Mouse (Mus musculus): Measurements from ENCODE around the gene Ihh.
A peak's percentile ranks its signal among the peaks of the same experiment; 100 is the strongest.

Ihh gene

DNA sequence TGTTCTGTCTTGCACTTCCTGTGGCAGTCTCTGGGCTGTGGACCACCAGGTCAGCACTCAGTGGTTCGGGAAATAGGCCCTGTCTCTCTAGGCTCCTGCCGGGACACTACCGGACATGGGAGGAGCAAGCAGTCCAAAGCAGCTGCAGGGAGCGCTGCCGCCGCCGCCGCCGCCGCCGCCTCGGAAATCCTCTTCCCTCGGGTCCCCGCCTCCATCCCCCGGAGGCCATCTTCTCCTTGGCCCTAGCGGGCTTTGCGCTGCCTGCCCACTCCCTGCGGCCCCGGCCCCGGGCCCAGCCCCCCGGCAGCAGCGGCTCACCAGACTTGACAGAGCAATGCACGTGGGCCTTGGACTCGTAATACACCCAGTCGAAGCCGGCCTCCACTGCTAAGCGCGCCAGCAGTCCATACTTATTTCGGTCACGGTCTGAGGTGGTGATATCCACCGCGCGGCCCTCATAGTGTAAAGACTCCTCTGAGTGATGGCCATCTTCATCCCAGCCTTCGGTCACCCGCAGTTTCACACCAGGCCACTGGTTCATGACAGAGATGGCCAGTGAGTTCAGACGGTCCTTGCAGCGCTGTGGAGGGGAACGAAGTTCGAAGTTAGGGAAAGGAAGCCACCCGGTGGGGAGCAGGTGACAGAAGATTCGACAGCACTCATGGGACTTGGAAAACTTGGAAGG, 3.3 kb downstream of the Ihh start:
- DNase-seq (ENCODE audit: low read depth, low spot score), result no peak

DNA sequence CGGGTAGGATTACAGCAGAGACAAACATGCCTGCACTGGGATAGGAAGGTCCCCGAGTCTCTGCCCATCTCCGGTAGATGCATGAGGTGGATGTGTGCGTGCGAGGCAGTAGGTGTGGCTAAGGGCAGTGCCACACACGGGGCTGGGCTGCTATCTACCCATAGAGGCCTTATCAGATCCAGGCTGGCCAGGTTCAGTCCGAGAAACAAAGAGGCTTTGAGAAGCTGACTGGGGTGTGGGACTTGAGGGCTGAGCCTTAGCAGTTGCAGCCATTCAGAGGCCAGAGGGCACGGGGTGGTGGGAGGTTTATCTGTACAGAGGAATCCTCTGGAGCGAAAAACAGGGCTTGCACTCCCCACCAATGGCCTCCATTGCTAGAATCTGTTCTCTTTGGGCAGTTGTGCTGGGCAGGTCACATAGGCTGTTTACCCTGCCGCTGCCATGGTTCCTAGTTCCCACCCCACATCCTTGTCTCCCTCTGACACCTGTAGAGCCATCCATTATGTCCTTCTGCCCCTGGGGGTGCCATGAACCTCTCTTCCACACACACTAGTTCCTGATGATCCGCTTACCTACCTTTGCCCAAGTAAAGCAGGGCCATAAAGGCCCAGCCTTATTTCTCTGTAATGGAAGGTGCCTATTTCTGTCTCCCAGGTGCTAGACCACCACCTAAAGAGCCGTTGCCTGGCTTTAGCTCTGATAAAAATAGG, 9.7 kb downstream of the Ihh start:
- DNase-seq (ENCODE audit: low read depth, low spot score), result no peak

DNA sequence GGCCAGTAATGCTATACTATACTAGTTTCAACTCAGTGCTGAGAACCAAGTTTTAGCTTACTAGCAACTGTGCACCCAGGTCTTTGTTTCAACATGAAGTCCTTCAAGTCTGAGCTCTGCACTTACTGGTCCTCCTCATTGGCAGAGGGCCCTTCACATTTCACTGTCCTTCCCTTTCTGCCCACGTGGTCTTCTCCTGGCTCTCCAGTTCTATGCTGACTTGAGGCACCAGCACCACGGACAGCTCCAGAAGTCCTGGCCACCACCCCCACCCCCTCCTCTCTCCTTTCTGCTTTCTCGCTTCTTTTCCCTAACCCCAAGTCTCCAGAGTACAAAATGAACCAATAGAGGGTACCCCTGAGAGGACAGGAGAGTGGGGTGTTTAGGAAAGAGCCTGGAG, 11.7 kb downstream of the Ihh start:
- peak; percentile 40 for DNase-seq (ENCODE audit: low read depth, low spot score)

DNA sequence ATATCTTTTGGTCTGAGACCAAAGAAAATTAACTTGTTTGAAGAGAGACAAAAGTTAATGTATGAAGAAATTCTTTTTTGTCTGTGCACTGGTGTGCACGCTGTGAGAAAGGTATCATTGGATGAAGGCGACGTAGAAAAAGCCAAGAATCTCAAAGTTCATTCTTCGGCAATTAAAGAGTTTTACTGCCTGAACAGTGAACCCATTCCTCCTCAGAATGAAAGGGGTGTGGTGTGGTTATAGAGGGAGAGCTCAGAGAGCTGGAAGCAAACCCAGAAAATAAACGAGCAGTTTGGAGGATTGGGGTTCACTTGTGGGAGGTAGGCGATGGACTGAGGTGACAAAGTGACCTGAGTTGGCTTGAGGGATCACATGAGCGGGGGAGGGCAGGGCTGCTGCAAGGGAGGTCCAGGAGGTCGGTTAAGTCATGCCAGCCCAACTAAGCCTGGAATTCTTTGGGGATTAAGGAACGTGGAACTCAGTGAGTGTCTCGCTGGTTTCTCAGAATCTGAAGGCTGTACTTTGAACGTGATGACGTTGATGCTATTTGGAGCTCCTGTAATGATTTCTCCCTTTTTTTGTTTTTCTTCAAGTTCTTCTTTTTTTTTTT, 15.1 kb downstream of the Ihh start:
- DNase-seq (ENCODE audit: low read depth, low spot score), result no peak

DNA sequence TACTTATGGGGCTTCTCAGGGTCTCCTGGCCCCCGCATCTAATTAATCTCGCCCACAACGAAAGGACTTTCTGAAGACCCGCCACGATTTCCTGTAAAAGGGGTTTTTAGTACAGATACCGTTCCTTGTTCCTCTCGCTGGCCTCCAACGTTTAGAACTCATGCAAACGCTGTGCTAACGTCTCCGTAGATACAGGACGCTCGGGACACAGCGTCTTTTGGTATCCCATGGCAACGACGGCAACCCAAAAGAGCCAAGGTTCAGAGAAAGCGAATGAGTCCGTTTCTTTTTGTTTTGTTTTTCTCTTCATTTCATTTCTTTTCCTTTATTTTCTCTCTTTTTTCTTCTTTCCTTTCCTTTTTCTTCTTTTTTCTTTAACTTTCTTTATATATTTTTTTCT, 16.1 kb downstream of the Ihh start, which contains the start of gene Cfap65:
TSS of gene Cfap65 (minus strand) at position 198 of the 400 bp plus-strand sequence.
- peak; percentile 37 for DNase-seq (ENCODE audit: low read depth, low spot score)

DNA sequence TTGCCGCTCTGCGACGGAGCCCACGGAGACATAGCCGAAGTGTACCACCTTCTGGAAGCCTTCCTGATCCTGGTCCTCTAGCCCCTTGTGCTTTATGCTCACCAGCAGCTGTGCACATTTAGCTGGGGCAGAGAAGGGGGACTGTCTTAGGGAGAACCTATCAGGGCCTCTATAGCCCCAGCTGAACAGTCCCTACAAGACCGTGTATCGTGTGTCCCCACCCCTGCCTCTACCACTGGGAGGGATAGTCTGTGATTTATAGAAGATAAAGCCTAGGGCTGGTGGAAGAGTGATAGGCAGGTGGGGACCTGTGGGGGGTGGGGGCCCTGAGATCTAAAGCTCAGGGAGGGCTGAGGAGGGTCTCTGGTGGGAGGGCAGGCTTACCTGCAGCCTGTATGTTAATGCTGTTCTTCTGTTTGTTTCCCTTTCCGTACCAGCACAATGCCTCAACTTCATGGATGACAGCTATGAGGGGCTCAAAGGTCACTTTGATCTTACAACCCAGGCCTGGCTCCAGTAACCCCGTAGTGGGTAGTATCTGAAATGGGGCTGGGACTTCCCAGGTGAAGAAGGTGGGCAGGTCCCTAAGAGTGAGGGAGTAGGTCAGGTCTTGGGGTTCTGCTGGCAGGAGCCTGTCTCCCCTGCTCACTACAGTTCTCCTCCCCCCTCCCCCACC, 23.7 kb downstream of the Ihh start:
- no peak for DNase-seq (ENCODE audit: low read depth, low spot score)

DNA sequence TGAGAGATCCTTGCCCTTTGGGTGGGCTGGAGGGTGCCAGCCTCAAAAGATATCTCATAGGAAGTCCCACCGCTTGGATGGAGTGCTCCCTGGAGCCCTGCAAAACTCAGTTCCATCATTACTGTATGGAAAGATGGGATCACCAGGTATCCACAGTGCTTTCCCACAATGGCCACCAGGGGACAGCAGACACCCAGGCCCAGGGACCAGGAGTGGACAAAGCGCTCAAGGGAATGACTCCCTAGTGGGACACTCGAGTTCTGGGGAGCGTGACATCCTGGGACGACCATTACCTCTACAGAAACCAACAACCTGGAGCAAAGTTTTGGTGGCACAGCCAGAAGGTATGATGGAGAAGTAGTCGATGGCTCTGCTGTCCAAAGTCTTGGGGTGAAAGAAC, 24.8 kb downstream of the Ihh start:
- no peak for DNase-seq (ENCODE audit: low read depth, low spot score)

DNA sequence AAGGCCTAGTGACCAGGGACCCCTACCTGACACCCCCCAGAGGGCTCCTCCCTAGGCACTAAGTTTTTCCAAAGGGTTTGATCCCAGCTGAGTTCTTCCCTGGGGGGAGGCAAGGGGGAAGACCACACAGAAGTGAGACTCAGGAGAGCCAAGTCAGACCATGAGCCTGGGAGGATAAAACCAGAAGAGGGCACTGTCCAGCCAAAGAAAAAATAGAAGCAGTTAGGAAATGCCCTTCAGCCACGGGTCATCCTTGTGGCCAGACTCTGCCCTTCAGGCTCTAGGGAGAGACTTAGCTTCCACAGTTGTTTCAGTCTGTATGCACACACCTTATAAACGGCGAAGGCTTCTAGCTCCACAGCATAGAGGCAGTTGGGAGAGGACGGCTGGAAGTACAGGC, 27.0 kb downstream of the Ihh start:
- no peak for DNase-seq (ENCODE audit: low read depth, low spot score)

DNA sequence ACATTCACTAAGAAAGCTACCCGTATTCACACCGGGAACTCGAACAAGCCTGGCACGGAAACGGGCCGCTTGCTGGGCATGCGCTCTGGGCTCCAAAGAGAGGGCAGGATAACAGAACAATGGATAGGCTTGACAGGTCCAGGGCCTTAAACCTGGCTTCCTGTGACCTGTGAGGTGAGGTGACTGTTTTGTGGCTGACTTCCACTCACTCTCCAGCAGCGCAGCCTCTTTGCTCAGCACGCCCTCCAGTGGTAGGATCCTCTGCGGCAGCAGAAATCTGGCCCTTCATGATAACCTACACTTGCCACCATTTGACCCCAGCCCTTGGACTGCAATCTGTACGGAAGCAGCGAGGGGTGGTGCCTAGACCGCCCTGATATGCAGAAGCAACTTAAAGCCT, 35.8 kb downstream of the Ihh start:
- DNase-seq (ENCODE audit: low read depth, low spot score), result no peak

DNA sequence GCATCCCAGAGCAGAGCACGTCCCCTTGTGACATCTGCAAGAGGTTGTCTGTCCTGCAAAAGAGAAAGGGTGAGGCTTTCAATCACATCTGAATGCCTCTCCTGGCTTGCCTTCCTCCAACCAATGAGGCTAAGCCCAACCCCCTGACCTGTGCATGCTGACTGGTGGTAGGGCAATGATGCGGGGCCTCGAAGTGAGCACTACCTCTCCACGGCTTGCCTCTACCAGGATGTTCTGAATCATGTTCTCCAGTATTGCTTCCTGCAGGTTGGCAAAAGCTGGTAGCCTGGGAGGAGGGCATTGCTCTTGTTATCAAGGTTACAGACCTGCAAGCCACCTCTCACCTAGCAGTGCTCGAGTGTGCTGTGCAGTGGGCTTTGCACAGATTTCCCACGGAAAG, 49.3 kb downstream of the Ihh start:
- DNase-seq (ENCODE audit: low read depth, low spot score), result no peak

DNA sequence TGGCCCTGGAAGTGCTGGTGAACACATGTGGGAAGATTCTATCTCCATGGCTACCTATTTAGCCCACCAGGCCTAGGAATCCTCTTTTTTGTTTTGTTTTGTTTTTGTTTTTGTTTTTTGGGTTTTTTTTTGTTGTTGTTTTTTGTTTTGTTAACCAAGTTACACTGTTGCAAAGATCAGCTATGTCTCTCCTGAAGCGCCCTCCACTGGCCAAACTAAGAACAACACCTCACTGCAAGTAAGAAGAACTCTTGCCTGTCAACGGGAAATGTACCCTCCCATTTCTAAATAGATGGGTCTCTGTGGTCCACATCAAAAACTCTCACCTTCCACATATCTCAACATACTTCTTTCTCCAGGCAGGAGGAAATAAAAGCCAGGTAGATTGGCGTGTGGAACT, 49.8 kb downstream of the Ihh start:
- peak; percentile 56 for DNase-seq (ENCODE audit: low read depth, low spot score)

DNA sequence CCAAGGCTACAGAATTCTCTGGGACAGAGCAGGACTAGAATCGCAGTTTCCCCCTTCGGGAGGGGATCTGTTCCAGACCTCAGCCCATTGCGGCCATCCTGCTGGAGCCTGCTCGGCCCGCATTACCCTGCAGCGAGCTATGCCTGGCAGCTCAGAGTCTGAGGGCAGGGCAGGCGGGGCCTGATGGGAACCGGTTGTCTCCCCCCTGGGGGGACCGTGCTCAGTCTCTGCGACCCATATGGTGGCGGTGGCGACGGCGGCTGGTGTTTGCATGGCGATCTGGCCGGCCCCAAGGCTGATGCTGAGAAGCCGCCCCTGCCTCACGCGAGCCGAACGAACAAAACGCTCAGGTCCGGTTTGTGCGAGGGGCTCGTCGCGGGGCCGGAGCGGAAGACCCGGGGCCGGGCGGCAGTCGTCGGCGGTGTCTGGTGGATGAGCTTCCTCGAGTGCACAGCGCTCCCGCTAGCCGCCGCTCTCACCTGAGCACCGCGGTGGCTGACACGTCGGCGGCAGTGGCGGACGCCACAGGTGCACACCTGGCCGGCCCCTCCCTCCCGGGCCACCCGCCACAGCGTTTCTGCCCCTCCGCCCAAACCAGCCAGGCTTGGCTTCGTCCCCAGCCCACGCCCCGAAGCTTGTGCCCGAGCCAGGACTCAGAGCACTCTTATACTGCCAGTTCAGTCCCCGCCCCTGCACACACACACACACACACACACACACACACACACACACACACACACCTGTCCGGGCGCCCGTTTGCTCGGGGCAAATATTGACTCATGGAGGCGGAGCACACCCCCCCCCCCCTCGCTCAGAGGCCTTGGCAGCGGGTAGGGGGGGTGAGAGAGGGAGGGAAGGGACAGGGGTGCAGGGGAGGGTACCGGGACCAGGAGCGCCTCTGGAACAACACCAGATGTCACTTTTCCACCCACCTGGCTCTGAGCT, 50.9 kb downstream of the Ihh start:
- DNase-seq (ENCODE audit: low read depth, low spot score), result no peak

DNA sequence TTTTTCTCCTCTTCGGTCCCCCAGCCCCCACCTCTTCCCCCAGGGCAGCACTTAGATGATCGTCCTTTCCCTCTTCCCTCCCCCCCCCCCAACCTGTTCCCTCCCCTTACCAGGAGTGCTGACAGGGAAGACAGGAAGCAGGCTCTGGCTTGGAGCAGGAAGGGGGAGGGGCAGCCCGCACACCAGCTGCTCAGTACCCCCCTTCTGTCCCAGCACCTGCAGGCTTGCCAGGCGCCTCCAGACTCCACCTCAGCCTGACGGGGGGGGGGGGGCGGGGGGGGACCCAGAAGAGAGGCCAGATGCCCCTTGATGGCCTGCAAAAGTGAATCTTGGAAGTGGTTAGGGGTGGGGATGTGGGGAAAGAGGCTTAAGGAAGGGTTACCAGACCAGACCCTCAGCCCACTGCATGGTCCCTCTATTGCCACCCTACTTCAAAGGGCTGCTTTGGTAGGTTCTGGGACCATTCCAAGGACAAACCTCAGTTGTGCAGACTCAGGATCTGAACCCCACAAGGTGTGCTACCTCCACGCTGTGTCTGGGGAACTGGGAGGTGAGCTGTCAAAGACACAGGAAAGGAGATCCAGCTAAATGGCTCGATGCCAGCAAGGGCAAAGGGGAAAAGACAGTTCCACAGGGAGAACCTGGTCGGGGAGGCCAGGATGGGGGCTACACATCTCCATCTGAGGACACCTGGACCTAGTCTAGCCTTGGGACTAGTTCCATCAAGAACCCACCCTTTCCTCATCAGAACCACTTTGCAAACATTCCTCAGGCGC, 52.6 kb downstream of the Ihh start:
- no peak for DNase-seq (ENCODE audit: low read depth, low spot score)

DNA sequence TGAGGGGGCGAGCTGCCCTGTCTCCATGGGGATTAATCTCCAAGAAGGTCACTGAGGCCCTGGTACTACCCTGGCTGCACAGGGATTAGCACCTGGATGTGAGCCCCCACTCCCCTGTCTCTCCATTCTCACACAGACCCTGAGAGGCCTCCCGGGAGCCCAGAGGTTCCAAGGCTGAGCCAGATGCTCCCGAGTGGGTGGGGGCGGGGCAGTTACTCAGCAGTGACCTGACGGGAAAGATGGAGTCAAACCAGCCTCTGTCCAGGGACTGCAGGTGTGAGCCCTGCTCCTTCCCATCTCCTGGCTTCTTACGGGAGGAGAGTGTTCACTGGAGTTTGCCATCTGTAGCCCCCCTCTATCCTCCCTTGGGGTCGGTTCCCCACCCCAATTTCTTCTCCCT, 53.5 kb downstream of the Ihh start:
- no peak for DNase-seq (ENCODE audit: low read depth, low spot score)
